Mouse (Mus musculus): ENCODE measurements around the gene Orc3.

The Orc3 gene

DNA sequence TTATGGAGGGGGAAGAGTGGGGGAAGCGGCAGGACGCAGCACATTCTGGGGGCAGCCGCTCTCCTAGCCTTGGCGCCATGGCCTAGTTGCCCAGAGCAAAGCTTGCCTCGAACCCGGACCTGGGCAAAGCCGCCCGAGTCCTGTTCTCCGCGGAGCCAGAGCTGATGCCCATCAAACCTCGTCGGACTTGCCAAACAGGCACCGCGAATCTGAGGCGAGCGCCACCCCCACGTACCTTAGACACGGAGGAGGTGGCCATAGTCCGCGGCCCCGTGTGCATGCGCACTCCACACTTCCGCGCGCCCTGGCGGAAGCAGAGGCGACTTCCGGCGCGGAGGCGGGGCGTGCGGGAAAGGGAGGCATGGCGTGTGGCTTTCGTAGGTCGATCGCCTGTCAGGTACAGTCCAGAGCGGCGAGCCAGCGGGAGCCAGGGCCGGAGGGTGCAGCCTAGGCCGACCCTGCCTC, at the start of gene Orc3, which contains the start of gene Rars2:
TSS of gene Orc3 (minus strand) at position 315 of the 465 bp plus-strand sequence.
TSS of gene Rars2 (plus strand) at position 328 of the 465 bp plus-strand sequence.
- peak; percentile 95 for DNase-seq

DNA sequence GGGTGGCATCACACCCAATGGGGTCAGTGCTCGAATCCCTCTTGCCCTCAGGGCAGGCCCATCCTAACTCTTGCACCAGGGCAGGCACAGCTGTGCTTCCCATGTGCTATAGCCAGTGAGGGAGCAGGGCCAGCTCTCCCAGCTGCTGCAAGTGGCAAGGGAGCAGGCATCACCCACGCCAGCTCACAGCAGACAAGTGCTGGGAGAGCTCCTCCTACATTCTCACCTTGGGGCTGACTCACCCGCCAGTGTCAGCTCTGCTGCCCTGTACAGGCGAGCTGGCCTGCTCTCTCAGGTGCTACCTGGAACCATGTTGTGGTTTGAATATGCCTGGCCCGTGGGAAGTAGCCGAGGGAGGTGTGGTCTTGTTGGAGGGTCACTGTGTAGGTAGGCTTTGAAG, 47.2 kb upstream of the Orc3 start:
- no peak for DNase-seq

- no peak for DNase-seq
Measured at GRCm38 (mm10) chr4:34661514-34661913, 46.8 kb upstream of the Orc3 start.

DNA sequence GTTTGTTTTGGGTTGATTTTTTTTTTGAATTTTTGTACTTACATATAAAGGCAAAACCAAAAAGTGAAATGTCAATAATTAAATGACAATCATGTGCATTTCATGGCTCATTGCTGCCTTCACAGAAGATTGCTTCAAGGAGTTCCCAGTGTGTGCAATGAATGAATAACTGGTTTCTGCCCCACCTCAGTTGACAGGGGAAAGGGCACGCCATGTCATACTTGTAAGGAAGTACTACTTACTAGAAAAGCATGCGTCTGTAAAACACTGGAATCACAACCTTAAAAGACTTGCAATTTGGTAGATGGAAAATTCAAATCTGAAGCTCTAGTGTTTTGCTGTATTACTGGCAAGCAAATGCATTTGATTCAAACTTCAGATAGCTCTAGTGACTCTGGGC, 44.3 kb upstream of the Orc3 start:
- no peak for DNase-seq

GRCm38 (mm10) chr4:34656101-34656500, 41.4 kb upstream of the Orc3 start:
- no peak for DNase-seq

- no peak for DNase-seq
Measured at GRCm38 (mm10) chr4:34653179-34653578, 38.4 kb upstream of the Orc3 start.

DNA sequence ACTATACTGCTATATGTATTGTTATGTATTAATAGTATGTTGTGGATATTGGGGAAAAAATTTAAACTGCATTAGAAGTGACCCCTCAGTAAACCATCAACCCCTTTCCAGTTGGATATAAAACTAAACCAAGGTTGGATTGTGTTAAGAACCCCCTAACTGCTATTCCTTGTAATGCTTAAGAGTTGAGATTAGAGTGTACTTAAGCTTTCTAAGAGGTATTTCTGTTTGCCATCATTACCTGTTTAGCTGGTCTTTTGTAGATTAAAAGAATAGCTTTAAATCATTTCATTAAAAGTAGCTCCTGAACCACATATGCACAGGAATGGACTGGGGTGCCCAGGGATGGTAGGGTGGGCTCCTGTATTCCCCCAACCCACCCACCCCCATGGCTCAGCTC, 30.0 kb upstream of the Orc3 start:
- DNase-seq, result no peak

- DNase-seq, result no peak
Measured at GRCm38 (mm10) chr4:34640731-34641130, 26.0 kb upstream of the Orc3 start.

DNA sequence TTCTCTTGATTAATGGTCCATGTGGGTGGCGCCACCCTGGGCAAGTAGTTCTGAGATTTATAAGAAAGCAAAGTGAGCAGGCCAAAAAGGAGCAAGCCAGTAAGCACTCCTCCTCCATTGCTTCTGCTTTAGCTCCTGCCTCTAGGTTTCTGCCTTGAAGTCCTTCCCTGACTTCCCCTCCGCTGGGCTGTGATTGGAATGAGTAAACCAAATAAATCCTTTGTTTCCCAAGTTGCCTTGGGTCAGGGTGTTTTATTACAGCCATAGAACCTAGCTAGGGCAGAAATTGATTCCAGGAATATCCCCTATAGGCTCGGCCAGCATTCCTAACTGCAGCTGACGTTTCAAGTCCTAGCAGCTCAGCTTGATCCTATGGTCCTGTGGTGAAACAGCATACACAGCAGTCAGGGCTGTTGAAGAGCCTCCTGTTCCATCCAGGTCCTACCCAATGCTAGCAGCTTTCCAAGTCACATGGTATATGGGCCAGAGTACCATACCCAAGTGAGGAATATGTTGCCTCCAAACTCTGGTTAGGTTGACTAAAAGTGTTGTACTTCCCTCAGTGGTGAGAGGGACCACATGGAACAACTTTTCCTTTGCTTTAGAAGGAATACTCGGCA, 25.1 kb upstream of the Orc3 start:
- DNase-seq, result no peak

DNA sequence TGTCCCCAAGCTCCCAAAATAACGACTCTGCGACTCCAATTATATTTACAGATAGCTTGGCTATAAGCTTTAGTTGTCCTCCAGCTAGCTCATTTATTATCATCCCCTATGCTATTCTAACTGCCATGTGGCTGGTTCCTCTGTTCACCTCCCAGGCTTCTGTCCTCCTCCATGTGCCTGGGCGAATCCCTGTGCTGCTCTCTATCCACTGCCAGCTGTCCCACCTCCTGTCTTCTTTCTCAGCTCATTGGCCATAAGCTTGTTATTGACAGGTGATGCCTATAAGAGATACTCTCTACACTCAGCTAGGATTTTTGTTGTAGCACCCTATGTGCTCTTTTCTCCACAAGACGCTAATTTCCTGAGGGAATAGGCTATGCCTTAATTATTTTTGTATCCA, 23.1 kb upstream of the Orc3 start:
- DNase-seq, result no peak

DNA sequence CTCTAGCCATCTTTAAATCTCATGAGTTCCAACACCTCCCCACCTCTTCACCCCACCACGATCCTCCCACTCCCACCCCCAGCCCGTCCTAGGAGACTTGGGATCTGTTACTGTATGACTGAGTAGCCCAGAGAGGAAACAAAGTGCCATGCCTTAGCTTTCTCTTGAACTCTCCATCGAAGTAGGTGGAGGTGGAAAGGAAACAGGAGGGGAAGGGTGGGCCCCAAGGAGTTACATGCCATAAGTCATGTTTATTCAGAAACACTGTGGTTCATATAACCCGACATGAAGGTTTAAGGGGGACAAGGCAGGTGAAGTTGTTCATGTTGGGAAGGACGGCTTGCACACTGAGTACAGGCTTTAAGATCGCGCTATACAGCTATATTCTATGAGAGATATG, 22.6 kb upstream of the Orc3 start:
- no peak for DNase-seq

- no peak for DNase-seq
Measured at GRCm38 (mm10) chr4:34636036-34636435, 21.3 kb upstream of the Orc3 start.

- no peak for DNase-seq
Measured at GRCm38 (mm10) chr4:34634129-34634528, 19.4 kb upstream of the Orc3 start.

- no peak for DNase-seq
Measured at GRCm38 (mm10) chr4:34629956-34630355, 15.2 kb upstream of the Orc3 start.

DNA sequence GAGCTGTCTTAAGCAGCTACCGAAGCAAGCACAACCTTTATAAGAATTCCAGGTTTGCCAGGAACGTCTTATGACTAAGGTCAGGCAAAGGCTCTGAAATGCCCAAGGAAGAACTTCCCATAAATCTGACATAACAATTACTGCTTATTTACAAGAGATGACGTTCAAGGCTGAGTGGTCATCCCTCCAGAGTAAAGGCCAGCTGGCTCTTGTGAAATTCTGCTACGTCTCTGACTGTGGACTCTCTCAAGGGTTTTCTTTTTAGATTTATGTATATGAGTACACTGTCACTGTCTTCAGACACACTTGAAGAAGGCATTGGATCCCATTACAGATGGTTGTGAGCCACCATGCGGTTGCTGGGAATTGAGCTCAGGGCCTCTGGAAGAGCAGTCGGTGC, 11.7 kb upstream of the Orc3 start:
- no peak for DNase-seq

DNA sequence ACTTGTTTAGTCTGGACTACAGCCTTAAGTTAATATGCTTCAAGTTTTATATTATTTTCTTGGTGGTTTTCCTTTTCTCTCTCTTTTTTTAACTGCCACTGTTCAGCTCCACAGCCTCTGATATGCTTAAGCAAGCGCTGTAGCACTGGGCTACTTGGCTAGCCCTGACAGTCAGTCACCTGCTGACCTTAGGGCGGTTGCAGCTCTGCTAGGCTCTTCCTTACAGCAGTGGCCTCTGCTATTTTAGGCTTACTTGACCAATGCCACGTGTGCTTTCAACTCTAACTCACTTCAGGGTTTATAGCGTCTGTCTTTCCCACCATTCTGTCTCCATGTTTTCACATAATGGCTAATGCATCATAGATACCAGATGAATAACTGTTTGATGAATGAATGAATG, 10.8 kb upstream of the Orc3 start:
- DNase-seq, result no peak

GRCm38 (mm10) chr4:34616146-34616545, 1.4 kb upstream of the Orc3 start:
- no peak for DNase-seq

DNA sequence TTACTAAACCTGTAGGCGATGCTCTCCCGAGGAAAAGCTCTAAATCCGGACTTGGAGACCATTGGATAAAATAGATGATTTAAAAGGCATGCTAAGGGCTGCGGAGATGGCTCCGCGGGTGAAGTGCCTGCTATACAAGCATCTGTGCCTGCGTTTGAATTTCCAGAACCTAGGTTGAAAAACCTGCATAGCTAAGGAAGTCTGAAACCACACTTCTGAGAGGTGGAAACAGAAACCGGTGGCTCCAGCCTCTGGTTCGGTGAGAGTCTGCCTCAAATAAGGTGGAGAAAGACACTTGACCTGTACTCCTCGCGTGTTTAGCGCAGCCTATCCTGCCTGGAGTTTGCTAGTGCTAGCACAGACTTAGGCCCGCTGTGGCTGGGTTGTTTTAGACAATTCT, 559 bp upstream of the Orc3 start:
- DNase-seq, result peak; percentile 27

DNA sequence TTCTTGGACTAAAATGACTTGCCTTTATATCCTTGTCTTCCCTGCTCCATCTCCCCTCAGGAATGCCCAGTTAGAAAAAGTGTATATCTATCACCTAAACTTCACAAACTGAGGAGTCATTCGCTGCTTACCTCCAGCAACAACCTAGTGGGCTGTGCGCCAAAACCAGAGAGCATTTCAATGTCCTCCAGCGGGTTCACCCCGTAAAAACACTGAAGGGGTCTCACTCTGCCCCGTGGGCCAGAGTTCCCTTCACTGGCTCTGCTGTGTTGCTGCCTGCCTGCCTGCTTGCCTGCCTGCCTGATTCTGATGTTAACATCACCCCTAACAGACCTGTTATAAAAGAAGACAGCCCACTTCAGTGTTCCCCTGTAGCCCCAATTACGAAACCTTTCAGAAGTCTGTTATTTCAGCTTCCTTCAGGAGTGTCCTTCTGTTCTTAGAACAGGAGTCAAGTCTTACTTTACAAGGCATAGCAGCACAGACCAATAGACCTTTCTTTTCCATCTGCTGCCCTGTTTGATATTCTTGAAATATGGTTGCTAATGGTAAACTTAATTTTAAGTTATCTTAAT, 1.1 kb downstream of the Orc3 start:
- DNase-seq, result peak; percentile 31

DNA sequence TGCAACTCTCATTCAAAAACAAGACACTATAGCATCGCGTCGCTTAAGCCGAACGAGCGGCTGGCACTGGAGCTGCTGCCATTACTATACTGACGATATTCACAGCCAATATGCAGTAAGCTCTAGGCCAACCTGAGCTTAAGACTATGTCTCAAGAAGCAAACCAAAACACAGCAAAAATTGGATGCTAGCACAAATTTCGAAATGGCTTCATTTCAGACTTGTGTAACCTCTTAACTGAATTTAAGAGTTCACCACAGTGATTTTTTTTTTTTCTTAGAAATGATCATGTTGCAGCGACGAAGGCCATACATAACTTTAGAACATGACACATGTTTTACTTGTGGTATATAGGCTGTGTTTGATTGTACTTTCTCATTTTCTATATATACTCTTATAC, 8.1 kb downstream of the Orc3 start:
- DNase-seq, result no peak

- no peak for DNase-seq
Measured at GRCm38 (mm10) chr4:34603123-34603522, 11.6 kb downstream of the Orc3 start.

DNA sequence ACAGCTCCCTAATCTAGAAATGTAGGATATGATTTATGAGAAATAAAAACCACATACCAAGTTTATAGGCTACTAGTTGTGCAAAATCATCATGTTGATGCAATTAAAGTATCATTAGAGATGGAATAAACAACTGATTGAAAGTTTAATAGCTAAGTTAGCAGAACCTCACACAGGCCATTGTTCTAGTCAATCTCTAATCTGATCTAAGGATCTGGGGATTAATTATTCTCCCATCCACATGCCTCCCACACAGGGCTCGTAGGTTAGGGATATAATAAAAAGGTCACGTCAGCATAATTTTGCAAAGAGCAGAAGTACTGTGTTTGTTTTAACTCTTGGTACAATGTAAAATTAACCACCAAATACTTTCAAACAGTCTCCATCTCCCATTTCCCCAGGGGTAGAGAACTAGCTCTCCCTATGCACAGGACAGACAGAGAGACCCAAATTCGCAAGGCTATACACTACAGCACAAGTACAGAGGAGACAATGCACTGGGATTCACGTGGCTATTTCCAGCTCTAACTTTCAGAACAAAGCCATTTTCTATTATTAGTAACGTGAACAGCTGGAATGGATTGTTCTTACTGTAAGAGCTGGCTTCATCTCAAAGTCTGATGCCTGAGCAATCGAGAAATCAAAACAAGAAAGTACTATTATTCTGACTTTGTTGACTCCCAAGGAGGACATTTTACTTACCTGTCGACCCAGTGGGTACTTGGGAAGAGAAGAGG, 29.7 kb downstream of the Orc3 start:
- no peak for DNase-seq

- no peak for DNase-seq
Measured at GRCm38 (mm10) chr4:34583427-34583826, 31.3 kb downstream of the Orc3 start.

- DNase-seq, result no peak
Measured at GRCm38 (mm10) chr4:34582476-34582875, 32.3 kb downstream of the Orc3 start.
